ENCODE assay signal across 11 mouse cellular contexts in genomic region chr17:30187581-30187980, GRCm38 (mm10).
A peak's percentile ranks its signal among the peaks of the same experiment; 100 is the strongest.
DNase-seq lines count a peak whose midpoint lies in the region; ATAC-seq and TF ChIP-seq lines count a peak whose summit lies in the region.
"Had no signal": no experiment of that assay in that cellular context is flagged by ENCODE, and none has a peak within 500 bp of the region (broad histone marks: within the 10 kb centered on the region; RNA-seq: fewer than 3 reads in every experiment).

No protein-coding gene starts in this region.

- TF ChIP-seq EP300 in heart, postnatal 0 days (IDR thresholded peaks at IDR 0.05; ENCODE audit: low read depth) = no peak

- no peak for TF ChIP-seq CTCF in heart, postnatal 0 days (IDR thresholded peaks at IDR 0.05; ENCODE audit: low read depth)

- no peak for ATAC-seq in heart, postnatal 0 days (ENCODE audit: insufficient read depth, low read depth)
- ATAC-seq in forebrain, embryonic 13.5 days = no peak
- no peak for ATAC-seq in limb, embryonic 15.5 days (ENCODE audit: insufficient number of reproducible peaks, low FRiP score, low TSS enrichment, low read depth)
- ATAC-seq: CD4-positive, CD25-positive, alpha-beta regulatory T cell, adult 4 months had no signal

- intact Hi-C loops in heart, postnatal 25 days (cut with DNase I) = loop anchor here (5.0 kb wide), 1 partner anchor 35 kb away; no protein-coding TSS in a partner anchor

- H3K9ac ChIP-seq in heart, postnatal 0 days (replicated peaks; ENCODE audit: low read depth, low read length) = peak overlapping the region; percentile 9; the same call in 1 of the 2 replicates
- H3K9ac ChIP-seq in forebrain, embryonic 13.5 days = peak overlapping the region; percentile 43
- H3K9ac ChIP-seq in limb, embryonic 15.5 days = no peak overlapping the region

- 37% methylated on average over 5 of the region's 5 CpGs for WGBS in heart, postnatal 0 days
- 64% methylated on average over 5 of the region's 5 CpGs for WGBS in embryonic facial prominence, embryonic 10.5 days
- WGBS in forebrain, embryonic 13.5 days = 4% methylated on average over 5 of the region's 5 CpGs
- 34% methylated on average over 5 of the region's 5 CpGs for WGBS in limb, embryonic 15.5 days

- peaks cover 1% of the 10 kb centered on the region; the same call in 1 of the 2 replicates for H3K36me3 ChIP-seq in heart, postnatal 0 days (replicated peaks; ENCODE audit: control insufficient read depth, insufficient read depth, low read length)
- H3K36me3 ChIP-seq in embryonic facial prominence, embryonic 10.5 days (replicated peaks) = peaks cover 22% of the 10 kb centered on the region
- peaks cover 2% of the 10 kb centered on the region for H3K36me3 ChIP-seq in forebrain, embryonic 13.5 days (ENCODE audit: poor library complexity, severe bottlenecking)
- peaks cover 5% of the 10 kb centered on the region for H3K36me3 ChIP-seq in limb, embryonic 15.5 days

- no peak for DNase-seq in heart, postnatal 0 days (ENCODE audit: low spot score)
- DNase-seq in heart, postnatal 25 days (ENCODE audit: low spot score) = no peak
- DNase-seq in embryonic facial prominence, embryonic 10.5 days (ENCODE audit: low spot score) = no peak
- no peak for DNase-seq in cerebellum, postnatal 10 days
- no peak for DNase-seq in cerebellum, adult 9-10 months
- no peak for DNase-seq in frontal cortex, postnatal 10 days (ENCODE audit: low spot score in 2 of 2)
- DNase-seq: adrenal gland, postnatal 25 days; kidney, postnatal 14 days had no signal

- H3K27ac ChIP-seq in heart, postnatal 0 days (ENCODE audit: low read depth) = peak overlapping the region; percentile 83
- peak overlapping the region; percentile 61; the same call in 1 of the 2 replicates for H3K27ac ChIP-seq in embryonic facial prominence, embryonic 10.5 days (replicated peaks)
- H3K27ac ChIP-seq in forebrain, embryonic 13.5 days = peak overlapping the region; percentile 95
- peak overlapping the region; percentile 43; the same call in 1 of the 2 replicates for H3K27ac ChIP-seq in limb, embryonic 15.5 days

- H3K27me3 ChIP-seq in heart, postnatal 0 days (ENCODE audit: control insufficient read depth, insufficient read depth, low read length) = no peaks in the 10 kb centered on the region
- no peaks in the 10 kb centered on the region for H3K27me3 ChIP-seq in embryonic facial prominence, embryonic 10.5 days (replicated peaks; ENCODE audit: low read depth, poor library complexity, severe bottlenecking)
- no peaks in the 10 kb centered on the region for H3K27me3 ChIP-seq in forebrain, embryonic 13.5 days
- H3K27me3 ChIP-seq in limb, embryonic 15.5 days = no peaks in the 10 kb centered on the region

- H3K4me1 ChIP-seq in heart, postnatal 0 days (ENCODE audit: control insufficient read depth, insufficient read depth) = peaks cover 42% of the 10 kb centered on the region
- H3K4me1 ChIP-seq in embryonic facial prominence, embryonic 10.5 days = peaks cover 37% of the 10 kb centered on the region
- H3K4me1 ChIP-seq in forebrain, embryonic 13.5 days = peaks cover 61% of the 10 kb centered on the region
- H3K4me1 ChIP-seq in limb, embryonic 15.5 days = peaks cover 36% of the 10 kb centered on the region

- H3K9me3 ChIP-seq in heart, postnatal 0 days (replicated peaks; ENCODE audit: control insufficient read depth, low read length) = no peaks in the 10 kb centered on the region
- no peaks in the 10 kb centered on the region for H3K9me3 ChIP-seq in embryonic facial prominence, embryonic 10.5 days
- H3K9me3 ChIP-seq in forebrain, embryonic 13.5 days (replicated peaks) = no peaks in the 10 kb centered on the region
- no peaks in the 10 kb centered on the region for H3K9me3 ChIP-seq in limb, embryonic 15.5 days

- H3K4me2 ChIP-seq in heart, postnatal 0 days (ENCODE audit: low read depth, low read length) = no peak overlapping the region
- H3K4me2 ChIP-seq in forebrain, embryonic 13.5 days = peak overlapping the region; percentile 47
- no peak overlapping the region for H3K4me2 ChIP-seq in limb, embryonic 15.5 days

- no peak overlapping the region for H3K4me3 ChIP-seq in heart, postnatal 0 days (ENCODE audit: low read depth, low read length)
- H3K4me3 ChIP-seq in embryonic facial prominence, embryonic 10.5 days = no peak overlapping the region
- no peak overlapping the region for H3K4me3 ChIP-seq in forebrain, embryonic 13.5 days
- no peak overlapping the region for H3K4me3 ChIP-seq in limb, embryonic 15.5 days

Comparison
In these comparisons a context has a peak if more than half of its experiments do, and no peak if none do; other contexts are left out.
1. H3K27ac ChIP-seq: peak in every context shown above with its lines; median percentile 95 in forebrain, embryonic 13.5 days; 83 in heart, postnatal 0 days; 61 in embryonic facial prominence, embryonic 10.5 days; 43 in limb, embryonic 15.5 days.